Mouse (Mus musculus): ENCODE measurements around the gene Gpkow.

Gpkow gene

DNA sequence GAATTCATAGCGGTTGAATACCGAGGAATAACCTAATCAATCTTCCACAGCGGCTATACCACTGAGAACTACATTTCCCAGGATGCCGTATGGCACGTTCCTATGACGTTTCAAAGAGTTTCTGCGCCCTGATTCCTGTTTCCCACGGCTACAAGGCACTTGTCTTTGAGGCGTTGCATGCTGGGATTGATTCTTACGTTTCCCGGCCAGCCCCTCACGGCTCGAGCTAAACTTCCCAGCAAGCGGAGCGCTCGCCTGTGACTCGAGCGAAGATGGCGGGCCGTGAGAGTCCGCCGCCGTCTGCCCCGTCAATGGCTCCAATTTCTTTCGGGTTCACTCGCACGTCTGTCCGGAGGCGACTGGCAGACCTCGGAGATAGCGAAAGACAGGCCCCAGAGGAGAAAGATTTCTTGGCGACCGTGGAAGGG, at the start of gene Gpkow:
Gene Gpkow, plus strand, starts transcription at position 178 of the 428 bp plus-strand sequence.
- peak; percentile 75 for DNase-seq

DNA sequence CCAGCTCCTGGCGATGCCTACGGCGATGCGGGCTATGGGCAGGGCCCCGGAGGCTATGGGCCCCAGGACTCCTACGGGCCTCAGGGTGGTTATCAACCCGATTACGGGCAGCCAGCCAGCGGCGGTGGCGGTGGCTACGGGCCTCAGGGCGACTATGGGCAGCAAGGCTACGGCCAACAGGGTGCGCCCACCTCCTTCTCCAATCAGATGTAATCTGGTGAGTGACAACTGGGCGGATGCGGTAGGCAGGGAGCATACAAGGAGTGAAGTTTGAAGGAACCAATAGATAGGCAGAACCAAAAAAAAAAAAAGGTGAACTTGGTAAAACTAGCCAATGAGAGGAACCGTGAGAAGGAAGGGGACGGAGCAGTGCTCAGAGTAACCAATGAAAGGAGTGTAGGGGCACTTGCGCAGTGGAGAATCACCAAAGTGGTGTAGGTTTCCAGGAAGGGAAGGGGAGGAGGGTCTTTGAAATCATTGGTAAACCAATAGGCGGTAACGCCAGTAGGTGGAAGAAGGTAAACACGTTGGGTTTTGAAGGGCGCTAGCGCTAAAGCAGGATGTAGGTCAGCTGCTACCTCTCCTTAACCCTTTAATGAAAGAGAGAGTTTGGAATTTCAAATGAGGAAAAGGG, 48.1 kb upstream of the Gpkow start:
- peak; percentile 39 for DNase-seq

DNA sequence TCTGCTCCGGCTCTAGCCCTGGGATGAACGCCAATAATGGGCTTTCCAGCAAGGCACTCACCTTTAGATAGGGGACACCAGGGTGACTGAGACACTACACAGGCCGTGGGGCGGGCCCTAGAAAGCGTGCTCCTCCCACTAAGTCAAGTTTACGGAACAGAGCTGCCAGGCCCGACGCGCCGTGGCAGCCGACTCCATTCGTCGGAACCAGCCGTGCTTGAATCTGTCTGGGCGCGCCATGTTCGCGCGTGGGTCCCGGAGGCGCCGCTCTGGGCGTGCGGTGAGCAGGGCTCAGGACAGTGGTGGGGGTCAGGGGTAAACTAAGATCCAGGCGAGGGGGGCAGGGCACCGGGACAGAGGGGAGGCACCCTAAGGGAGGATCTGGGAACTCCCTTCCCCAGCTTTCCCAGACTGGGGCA, 39.7 kb upstream of the Gpkow start, which contains the start of gene Prickle3:
Gene Prickle3, plus strand, starts transcription at position 40 of the 419 bp plus-strand sequence.
- no peak for DNase-seq

DNA sequence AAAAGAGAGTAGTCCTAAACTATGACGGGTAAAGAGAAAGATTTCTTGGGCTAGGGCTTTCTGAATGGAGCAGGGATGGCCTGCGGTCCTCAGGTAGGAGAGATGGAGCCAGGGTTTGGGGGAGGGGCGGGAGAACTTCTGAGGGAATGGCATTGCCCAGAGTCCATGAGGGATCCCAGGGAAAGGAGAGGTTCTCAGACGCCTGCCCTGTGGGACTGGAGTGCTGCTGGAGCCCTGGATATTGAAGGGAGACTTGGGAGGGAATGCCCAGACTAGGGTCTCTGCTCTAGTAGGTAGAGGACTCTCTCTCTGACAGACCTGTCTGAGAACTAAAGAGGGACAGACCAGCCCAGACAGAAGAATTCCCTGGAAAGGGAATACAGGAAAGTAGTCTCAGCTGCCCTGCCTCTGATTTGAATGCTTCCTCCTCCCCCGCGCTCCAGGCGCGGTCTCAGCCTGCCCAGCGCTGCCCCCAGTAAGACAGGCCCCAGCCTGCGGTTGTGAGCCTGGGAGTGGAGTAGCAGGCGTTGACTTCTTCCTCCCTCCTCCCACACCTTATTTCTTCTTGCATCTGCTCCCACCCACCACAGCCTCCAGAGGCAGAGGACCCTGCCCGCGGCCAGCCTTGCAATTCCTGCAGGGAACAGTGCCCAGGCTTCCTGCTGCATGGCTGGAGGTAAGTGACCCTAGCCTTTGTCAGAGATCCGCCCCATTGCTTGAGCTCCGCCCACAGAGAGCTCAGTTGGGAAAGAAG, 38.7 kb upstream of the Gpkow start:
- no peak for DNase-seq

GRCm38 (mm10) chrX:7658785-7659589, 37.9 kb upstream of the Gpkow start:
- DNase-seq: no peak

DNA sequence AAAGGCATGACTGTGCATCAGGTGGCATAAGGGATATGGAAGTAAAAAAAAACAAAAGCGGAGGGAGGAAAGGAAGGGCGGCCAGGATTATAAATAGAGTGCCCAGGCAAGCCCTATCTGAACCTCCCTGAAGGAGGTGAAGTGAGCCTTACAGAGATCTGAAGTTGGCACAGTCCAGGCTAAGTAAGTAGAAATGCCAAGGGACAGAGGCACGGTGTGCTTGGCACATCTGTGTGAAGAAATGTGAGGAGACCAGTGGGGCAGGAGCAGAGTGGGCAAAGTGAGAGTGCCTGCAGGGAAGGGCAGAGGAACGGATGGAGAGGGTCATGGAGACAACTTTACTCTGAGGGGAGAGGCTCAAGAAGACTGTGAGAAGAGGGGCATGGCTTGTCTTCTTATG, 35.8 kb upstream of the Gpkow start:
- no peak for DNase-seq

DNA sequence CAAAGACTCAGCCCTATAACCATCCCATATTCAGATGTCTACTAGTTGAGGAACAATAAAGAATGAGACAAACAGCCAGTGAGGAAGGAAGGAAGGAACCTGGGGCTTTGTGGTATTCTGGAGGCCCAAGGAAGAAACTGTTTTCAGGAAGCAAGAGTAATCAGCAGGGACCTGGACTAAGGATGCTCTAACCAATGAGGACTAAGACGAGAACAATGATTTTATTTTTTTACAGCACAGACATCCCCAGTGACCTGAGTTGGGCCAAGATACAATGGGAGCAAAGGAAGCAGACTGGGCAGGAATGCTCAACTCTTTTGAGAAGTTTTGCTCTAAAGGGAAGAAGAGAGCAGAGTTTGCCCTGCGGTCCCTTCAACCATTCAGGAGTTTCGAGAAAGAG, 34.0 kb upstream of the Gpkow start:
- no peak for DNase-seq

DNA sequence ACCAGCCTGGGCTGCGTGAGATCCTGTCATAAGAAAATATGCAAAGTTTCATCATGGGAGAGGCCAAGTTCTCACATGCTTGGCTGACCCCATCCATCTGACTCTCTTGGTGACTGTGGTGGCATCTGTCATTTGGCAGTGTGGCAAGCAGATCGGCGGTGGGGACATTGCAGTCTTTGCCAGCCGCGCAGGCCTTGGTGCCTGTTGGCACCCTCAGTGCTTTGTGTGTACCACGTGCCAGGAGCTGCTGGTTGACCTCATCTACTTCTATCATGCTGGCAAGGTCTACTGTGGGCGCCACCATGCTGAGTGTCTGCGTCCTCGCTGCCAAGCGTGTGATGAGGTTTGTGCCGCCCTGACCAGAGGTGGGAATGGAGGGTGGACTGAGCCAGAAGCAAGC, 32.1 kb upstream of the Gpkow start:
- DNase-seq: peak; percentile 64

GRCm38 (mm10) chrX:7665739-7666502, 31.0 kb upstream of the Gpkow start:
- no peak for DNase-seq

DNA sequence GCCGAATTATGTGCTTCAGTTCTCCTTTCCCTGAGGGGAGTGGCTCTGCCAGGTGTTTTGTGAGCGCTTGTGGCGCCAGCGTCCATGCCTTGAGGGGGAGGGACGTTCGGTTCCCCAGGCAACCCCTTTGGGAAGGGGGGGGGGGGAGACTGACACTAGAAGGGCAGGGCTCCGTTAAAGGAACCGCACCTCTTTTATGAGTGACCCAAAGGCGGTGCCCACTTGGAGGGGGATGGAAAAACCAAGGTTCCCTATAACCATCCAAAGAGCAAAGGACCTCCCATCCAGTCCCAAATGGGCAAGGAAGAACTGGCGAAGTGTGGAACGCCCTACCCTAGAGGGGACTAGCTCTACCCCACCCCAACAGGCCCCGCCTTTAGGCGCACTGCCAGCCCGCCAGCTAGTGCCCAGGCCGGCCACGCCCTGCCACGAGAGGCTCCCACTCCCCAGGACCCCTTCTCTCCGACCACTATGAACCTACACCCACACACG, 26.5 kb upstream of the Gpkow start:
- no peak for DNase-seq

DNA sequence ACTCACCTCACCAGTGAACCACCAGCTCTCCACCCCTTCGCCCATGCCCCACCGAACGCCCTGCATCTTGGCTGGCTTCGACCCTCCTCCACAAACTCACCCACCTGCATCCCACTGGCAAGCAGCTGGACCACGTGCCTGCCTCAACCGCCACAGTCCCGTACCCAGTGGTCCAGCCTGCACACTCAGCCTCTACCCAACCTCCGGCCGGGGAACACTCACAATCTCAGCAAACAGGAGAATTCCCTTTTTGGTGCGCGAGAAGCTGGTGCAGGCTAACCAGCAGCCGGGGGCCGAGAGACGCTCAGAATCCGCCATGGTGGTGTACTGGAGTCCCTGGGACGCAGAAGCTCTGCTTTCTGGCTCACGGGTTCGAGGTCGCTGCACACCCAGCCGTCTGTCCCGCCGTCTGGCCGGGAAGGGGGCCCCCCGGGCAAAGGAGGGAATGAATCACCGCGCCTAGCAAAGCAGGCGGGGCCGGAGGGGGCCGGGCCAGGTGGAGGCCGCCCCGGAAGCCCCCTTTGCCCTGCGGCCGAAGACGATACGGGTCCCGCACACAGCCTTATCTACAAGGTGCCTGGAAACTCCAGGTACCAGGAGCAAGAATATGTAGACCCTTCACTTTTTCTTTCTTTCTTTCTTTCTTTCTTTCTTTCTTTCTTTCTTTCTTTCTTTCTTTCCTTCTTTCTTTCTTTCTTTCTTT, 25.9 kb upstream of the Gpkow start, which contains the start of gene Plp2:
Gene Plp2, minus strand, starts transcription at position 470 of the 703 bp plus-strand sequence.
- DNase-seq: no peak

- no peak for DNase-seq
Observed at GRCm38 (mm10) chrX:7672739-7673138, 24.2 kb upstream of the Gpkow start.

GRCm38 (mm10) chrX:7673578-7674281, 23.2 kb upstream of the Gpkow start:
- DNase-seq: no peak

- DNase-seq: no peak
Observed at GRCm38 (mm10) chrX:7674284-7675000, 22.5 kb upstream of the Gpkow start.

- no peak for DNase-seq
Observed at GRCm38 (mm10) chrX:7675001-7675380, 21.9 kb upstream of the Gpkow start.

DNA sequence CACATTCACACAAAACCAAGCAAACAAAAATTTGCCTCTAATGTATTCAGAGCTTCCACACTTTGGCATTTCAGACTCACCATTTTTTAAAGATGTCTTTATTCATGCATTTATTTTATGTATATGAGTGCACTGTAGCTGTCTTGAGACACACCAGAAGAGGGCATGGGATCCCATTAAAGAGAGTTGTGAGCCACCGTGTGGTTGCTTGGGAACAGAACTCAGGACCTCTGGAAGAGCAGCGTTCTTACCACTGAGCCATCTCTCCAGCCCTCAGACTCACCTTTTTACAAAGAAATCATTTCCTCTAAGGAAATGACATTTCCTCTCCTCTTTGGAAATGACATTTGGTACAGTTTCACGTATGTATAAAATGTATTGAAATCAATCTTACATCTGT, 17.9 kb upstream of the Gpkow start:
- DNase-seq: no peak

DNA sequence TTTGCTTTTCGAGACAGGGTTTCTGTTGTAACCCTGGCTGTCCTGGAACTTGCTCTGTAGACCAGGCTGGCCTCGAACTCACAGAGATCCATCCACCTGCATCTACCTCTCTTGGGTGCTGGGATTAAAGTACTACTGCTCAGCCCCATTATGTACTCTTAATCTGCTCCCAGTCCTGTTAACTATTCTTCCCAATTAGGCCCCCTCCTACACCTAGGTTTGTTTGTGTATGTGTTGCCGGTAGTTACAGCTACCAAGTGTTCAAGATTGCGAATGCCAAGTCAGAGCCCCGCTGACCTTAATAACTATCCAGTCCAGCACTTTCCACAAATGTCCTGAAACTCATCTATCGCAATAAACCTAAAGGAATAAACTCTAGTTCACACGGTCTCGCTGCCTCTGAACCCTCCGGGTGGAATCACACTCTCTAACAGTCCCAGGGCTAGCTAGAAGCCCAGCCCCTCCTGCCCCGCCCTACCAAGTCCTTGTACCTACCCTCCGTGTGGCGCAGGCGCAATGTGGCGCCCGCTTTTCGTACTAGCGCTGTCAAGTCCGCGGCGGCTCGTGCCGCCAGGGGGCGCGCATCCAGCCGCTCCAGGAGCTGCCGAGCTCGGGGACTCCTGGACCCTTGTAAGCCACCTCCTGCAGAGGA, 17.4 kb upstream of the Gpkow start:
- DNase-seq: peak; percentile 88

DNA sequence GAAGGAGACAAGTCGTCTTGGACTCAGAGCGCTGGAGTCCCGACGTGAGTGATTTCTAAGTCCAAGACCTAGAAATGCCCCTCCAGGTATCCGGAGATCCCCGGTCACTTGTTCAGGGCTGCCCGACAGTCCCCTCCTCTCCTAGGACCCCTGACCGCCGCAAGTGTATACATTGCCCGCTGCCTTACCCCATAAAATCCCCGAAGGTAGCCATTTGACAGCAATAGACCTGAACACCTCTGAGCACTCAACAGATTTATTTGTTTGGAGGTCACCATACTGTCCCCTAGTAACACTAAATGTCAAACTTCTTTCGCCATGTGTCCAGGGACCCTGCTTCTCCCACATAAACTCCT, 16.9 kb upstream of the Gpkow start:
- no peak for DNase-seq

GRCm38 (mm10) chrX:7680864-7681263, 16.1 kb upstream of the Gpkow start, which contains the start of gene Magix:
Gene Magix, minus strand, starts transcription at chrX:7681251.
- peak; percentile 48 for DNase-seq

GRCm38 (mm10) chrX:7688321-7688720, 8.6 kb upstream of the Gpkow start:
- no peak for DNase-seq

Measured in cerebellum, adult 11 months (tissue).